Mouse (Mus musculus): ENCODE measurements around the gene 4930562C15Rik.

DNA sequence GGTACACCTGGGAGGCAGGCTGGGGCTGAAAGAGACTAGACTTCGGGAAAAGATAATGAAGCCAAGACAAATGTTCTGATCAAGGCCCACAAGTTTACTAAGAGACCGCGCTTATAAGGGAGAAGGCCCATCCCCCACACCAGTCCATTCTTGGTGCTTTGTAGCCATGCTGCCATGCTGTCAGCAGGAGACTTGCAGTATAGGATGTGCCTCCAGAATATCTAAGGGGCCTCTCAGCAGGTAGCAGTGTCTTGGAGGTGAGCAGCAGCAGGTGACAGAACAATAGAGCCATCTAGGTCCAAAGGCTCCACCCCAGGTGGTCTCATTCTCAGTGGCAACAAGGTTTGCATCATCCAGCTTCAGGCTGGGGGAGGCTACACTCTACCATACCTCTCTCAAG, 16.9 kb upstream of the 4930562C15Rik start:
- TF ChIP-seq CTCF (IDR thresholded peaks at IDR 0.05; ENCODE audit: borderline replicate concordance, control insufficient read depth, extremely low read depth, insufficient read depth, low read length, poor library complexity) (no peak), POLR2A (IDR thresholded peaks at IDR 0.05; ENCODE audit: control insufficient read depth, extremely low read depth, insufficient read depth, low read length, poor library complexity) (no peak)

All from thymus, adult 2 months (tissue).